Mouse (Mus musculus): Measurements from ENCODE around the gene Got1. TPM values are rescaled to one million over a fixed set of nuclear protein-coding genes. Genes with fewer than 3 reads are reported as not detected.

Got1 gene
- polyA plus RNA-seq, 1 experiment from 2014 or later = 78.6 TPM

Other genes with a start within 250 kb of the Got1 start
- gene Hpse2, start 136.2 kb downstream of the Got1 start, polyA plus RNA-seq (2015; fragmentation: Nextera tagmentation; extraction: Ambion mirVana) = 0.11 and 0.13 TPM in 2 replicates
- gene Cnnm1, start 84.2 kb downstream of the Got1 start, polyA plus RNA-seq (2015; fragmentation: Nextera tagmentation; extraction: Ambion mirVana) = 1.8 and 2.1 TPM in 2 replicates
- gene Nkx2-3, start 87.7 kb upstream of the Got1 start, polyA plus RNA-seq (2015; fragmentation: Nextera tagmentation; extraction: Ambion mirVana) = 2.2 and 2.7 TPM in 2 replicates
- gene Slc25a28, start 150.3 kb upstream of the Got1 start, polyA plus RNA-seq (2015; fragmentation: Nextera tagmentation; extraction: Ambion mirVana) = 15.6 and 16.4 TPM in 2 replicates
- gene Entpd7, start 165.1 kb upstream of the Got1 start, polyA plus RNA-seq (2015; fragmentation: Nextera tagmentation; extraction: Ambion mirVana) = 8.9 and 9.6 TPM in 2 replicates
- gene Cutc, start 228.4 kb upstream of the Got1 start, polyA plus RNA-seq (2015; fragmentation: Nextera tagmentation; extraction: Ambion mirVana) = 6.5 and 7.8 TPM in 2 replicates
- 10.4 and 11.8 TPM in 2 replicates for gene Cox15, start 228.4 kb upstream of the Got1 start, polyA plus RNA-seq (2015; fragmentation: Nextera tagmentation; extraction: Ambion mirVana)

Measured in forebrain, embryonic 16.5 days (tissue).